Mouse (Mus musculus) cortical plate, adult 2 months (tissue): ENCODE measurements around the gene Incenp.

ENCODE experiments used
- CTCF ChIP-seq: fragments of 200-500 bp; IDR thresholded peaks from 2 replicates; pipeline ENCODE4 v1.5.1; 2011; ENCODE audit warnings: mild to moderate bottlenecking, control low read depth, low read length; ENCODE audit not compliant: insufficient read depth; ENCODE audit errors: extremely low read depth
- POLR2A ChIP-seq: fragments of 200-500 bp; IDR thresholded peaks from 2 replicates; pipeline ENCODE4 v1.6.1; 2011; ENCODE audit warnings: mild to moderate bottlenecking, low read length, control low read depth; ENCODE audit not compliant: insufficient read depth; ENCODE audit errors: extremely low read depth

- TF ChIP-seq CTCF (no peak), POLR2A (no peak)
Observed at GRCm38 (mm10) chr19:9865466-9865865, 33.9 kb downstream of the Incenp start.
